Mouse (Mus musculus) right cerebral cortex, adult 2 months (tissue): Measurements from ENCODE around the gene Nsa2.

Source experiments
- DNase-seq, 2 experiments: peaks; one replicate each; pipeline ENCODE4 v3.0.0; 2021 to 2022; ENCODE audit warnings: low spot score in 2 of 2

The Nsa2 gene

DNA sequence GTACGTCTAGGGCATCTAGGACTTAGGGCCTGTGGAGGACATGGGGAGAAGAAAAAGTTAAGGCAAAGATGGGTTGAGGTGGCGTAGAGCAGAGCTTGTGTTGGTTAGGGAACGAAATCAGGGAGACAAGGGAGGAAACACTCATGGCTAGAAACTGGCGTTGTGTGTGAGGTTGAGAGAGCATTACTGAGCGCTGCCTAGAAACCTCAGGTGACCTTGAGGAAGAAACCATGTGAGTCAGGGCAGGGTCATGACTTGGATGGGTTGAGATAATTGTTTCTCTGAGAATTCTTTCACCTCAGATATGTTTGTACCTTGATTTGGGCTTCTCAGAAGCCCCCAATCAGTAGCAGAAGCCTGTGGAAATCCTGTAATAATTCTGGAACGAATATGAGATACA, 50.3 kb downstream of the Nsa2 start:
- DNase-seq, result no peak

GRCm38 (mm10) chr13:97086316-97086715, 51.4 kb downstream of the Nsa2 start:
- DNase-seq, result no peak

DNA sequence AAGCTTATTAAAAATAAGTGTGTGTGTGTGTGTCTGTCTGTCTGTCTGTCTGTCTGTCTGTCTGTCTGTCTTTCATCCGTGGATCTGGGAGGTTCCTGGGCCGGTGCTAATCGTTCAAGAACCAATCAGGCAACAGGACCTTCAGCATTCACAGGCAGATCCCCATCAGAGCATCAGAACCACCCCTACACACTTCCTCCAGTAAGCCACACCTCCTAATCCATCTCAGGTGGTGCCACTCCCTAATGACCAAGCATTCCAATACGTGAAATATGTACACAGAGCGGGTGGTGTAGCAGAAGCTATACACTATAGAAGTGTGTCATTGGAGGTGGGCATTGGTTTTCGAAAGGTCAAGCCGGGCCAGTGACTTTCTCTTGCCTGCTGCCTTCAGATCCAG, 55.3 kb downstream of the Nsa2 start:
- DNase-seq, result no peak

DNA sequence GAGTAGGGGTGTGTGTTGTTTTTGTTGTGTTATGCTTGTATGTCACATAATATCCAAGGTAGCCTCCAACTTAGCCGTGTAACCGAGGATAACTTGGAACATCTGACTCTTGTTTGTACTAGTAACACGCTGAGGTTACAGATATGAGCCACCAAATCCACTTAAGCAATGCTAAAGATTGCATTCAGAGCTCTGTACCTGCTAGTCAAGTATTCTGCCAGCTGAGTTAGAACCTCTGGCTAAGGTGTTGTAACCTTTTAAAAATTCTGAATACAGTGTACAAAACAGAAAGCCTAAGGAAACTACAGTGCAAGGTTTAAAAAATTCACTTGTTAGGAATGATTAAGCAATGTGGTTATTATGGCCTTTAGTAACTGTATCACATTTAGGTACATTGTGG, 57.1 kb downstream of the Nsa2 start:
- DNase-seq, result no peak

DNA sequence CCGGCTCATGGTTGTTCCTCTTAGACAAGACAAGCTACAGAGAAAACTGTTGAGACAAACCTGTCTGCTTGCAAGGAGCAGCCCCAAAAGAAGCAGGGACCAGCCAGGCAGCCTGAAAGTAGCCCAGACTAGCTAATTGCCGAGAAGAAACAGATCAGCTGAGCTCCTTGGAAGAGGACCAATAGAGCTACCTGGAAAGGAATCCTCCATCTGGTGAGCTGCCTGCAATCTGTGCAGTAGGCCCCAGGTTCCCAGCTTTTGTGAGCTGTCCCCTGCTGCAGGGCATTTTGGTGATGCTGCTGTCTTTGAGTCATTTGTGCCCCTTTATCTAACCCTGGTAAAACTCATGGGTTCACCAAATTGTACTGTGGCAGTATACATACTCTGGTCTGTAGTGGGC, 57.5 kb downstream of the Nsa2 start:
- DNase-seq, result no peak
